Mouse (Mus musculus) liver, postnatal 0 days (tissue): Measurements from ENCODE around the gene Samd14.

ENCODE experiments used
- CTCF ChIP-seq: sonication (generic); IDR thresholded peaks from 2 replicates; pipeline ENCODE4 v1.5.1; 2016; ENCODE audit warnings: antibody characterized with exemption, low read depth
- EP300 ChIP-seq: IDR thresholded peaks from 2 replicates; pipeline ENCODE4 v1.6.1; 2016; ENCODE audit warnings: antibody characterized with exemption, low read depth, mild to moderate bottlenecking

- TF ChIP-seq EP300: no peak
- TF ChIP-seq CTCF: no peak
These were observed 29.4 kb downstream of the Samd14 start for GRCm38 (mm10) chr11:95038818-95039655.
